Mouse (Mus musculus): ENCODE measurements around the gene Npr1.
A peak's percentile ranks its signal among the peaks of the same experiment; 100 is the strongest.

Gene Npr1

DNA sequence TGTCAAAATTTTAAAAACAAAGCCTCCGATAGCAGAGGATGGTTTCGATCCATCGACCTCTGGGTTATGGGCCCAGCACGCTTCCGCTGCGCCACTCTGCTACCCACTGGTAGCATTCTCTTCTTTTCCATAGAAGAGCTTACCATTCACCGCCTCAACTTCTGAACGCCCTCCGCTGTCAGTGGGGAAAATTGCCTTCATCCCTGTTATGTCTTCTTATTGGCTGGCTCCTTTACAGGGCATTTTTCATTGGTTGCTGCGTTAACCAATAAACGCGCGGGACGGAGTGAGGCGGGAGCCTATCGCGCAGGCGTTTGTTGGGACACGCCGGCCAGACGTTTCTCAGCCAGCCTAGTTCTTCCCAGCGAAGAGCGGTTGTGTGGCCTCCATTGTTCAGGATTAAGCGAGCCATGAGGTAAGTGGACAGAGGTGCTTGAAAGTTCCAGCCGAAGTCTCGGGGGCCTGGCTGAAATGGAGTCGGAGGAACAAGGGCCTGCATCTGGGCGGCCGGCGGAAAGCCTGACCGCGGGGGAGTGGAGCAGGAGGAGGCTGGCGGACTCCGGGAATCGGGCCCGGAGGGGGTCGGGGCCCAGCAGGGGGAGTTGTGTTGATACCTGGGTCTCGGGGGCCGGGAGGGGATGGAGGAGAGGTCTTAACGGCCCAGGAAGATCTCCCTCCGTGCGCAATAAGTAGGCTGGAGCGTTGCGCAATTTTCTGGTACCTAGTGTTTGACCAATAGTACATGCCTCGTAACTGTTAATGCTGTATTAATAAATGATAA is 10.4 kb upstream of the Npr1 start, which contains the start of gene Ilf2:
Ilf2 (plus strand) TSS at position 296 of the 781 bp plus-strand sequence.
- DNase-seq (ENCODE audit: low read depth) = peak; percentile 94

- DNase-seq (ENCODE audit: low read depth) = no peak
Measured at GRCm38 (mm10) chr3:90475151-90475830, 9.6 kb upstream of the Npr1 start.

- DNase-seq (ENCODE audit: low read depth) = peak; percentile 60
Measured at GRCm38 (mm10) chr3:90472213-90472612, 6.5 kb upstream of the Npr1 start.

GRCm38 (mm10) chr3:90467618-90468300 is 2.1 kb upstream of the Npr1 start:
- no peak for DNase-seq (ENCODE audit: low read depth)

DNA sequence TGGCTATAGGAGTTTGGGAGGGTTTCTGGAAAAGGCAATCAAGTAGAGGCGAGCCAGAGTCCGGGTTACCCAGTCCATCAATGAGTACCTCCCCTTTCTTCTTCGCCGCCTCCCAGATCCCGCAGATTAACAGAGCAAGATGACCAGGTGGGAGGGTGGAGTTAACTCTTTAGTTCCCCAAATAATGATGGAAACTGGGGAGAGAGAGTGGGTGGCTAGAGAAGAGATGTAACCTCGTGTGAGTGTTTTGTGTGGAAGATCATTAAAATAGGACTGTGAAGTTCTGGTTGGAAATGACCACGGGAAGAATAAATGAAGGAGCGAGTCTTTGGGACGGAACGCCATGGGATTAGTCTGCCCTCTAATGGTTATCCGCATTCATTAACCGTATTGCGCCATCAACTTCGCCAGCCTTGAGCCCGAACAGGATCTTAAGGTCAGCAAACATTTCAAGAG is 673 bp upstream of the Npr1 start:
- DNase-seq (ENCODE audit: low read depth) = peak; percentile 58

GRCm38 (mm10) chr3:90465081-90465685 is 483 bp downstream of the Npr1 start:
- DNase-seq (ENCODE audit: low read depth) = no peak

DNA sequence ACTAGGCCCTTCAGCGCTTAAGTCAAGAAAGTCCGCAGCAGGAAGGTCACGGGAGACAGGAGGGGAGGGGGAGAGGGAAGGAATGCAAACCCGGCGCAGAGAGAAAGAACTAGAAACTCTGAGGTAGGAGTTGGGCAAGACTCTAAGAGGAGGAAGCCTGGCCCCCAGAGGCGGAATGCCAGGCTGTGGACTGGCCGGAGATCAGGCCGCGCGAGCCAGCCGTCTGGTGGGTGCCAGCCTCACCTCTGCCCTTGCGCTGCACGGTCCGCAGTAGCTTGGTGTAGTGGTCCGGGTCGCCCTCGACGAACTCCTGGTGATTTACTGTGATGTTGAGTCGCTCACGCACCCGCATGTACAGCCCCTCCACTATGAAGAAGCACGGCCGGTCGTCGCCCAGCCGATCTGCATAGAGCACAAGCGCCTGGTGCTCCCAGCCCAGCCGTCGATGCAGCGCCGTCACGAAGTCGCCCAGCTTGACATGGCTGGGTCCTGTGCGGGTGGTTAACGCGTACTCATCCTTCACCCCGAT is 1.1 kb downstream of the Npr1 start:
- DNase-seq (ENCODE audit: low read depth) = no peak

DNA sequence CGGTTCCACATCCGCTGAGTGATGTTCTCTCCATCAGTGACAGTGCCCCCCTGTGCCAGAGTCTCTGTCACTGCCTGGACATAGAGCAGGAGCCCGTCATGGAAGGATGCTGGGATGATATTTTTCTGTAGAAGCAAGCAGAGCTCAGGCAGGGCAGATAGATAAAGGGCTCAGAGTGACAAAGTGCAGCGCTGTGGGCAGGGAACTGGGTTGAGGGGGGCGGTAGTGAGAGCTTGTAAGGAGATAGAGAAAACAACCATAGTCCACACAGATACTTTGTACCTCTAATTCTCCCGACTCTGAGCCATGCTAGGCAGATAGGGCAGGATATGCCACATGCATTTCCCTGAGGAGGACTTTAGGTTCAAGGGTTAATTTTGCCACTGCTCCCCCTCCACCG is 3.1 kb downstream of the Npr1 start:
- no peak for DNase-seq (ENCODE audit: low read depth)

DNA sequence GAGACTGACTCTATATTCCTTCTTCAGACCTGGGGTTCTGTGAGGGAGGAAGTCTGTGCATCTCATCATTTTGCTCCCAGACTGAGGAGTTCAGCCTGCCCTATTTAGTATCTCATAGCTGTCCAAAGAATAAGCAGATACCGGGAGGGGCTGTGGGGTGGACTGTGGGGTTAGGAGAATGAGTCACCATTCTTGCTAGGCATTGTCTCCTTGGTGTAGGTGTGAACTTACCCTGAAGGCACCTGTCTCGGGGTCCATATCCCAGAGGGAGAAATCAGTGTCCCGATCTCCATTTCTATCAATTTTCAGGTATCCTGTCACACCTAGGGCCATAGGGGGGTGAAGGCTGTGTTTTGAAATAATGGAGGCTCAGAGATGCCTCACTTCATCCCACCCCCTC is 3.7 kb downstream of the Npr1 start:
- no peak for DNase-seq (ENCODE audit: low read depth)

DNA sequence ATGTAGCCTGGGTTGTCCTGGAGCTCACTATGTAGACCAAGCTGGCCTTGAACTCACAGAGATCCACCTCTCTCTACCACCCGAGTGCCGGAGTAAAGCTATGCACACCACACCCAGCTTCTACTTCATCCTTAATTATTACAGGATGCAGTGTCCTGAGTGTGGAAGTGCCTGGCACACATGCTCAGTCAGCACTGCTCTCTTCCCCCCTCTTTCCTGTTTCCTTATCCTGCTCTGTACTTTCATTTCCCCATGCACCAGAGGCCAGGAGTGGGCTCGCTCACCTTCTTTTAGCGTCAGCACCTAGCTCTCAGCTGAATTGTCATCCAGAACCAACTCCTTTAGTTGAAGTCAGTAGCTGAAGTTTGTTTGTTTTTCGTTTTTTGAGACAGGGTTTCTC is 5.4 kb downstream of the Npr1 start:
- DNase-seq (ENCODE audit: low read depth) = no peak

GRCm38 (mm10) chr3:90459727-90460126 is 5.9 kb downstream of the Npr1 start:
- no peak for DNase-seq (ENCODE audit: low read depth)

GRCm38 (mm10) chr3:90454931-90455330 is 10.7 kb downstream of the Npr1 start:
- no peak for DNase-seq (ENCODE audit: low read depth)

- DNase-seq (ENCODE audit: low read depth) = no peak
Measured at GRCm38 (mm10) chr3:90451396-90452095, 14.1 kb downstream of the Npr1 start.

GRCm38 (mm10) chr3:90450874-90451273 is 14.8 kb downstream of the Npr1 start:
- DNase-seq (ENCODE audit: low read depth) = no peak

DNA sequence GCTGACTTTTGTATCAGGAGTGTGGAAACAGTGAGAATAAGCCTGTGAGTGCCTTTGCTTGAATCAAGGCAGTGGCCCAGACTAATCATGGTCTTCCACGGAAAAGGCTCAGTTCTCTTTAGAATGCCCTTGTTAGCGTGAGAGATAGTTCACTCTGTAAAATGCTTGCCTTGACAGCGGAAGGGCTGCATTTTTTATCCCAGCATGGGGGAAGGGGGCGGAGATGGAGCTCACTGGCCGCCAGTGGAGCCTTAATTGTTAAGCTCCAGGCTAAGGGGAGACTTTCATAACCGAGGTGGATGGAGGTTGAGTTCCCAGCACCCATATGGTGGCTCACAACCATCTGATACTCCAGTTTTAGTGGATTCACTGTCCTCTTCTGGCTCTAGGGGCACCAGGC is 17.0 kb downstream of the Npr1 start:
- no peak for DNase-seq (ENCODE audit: low read depth)

DNA sequence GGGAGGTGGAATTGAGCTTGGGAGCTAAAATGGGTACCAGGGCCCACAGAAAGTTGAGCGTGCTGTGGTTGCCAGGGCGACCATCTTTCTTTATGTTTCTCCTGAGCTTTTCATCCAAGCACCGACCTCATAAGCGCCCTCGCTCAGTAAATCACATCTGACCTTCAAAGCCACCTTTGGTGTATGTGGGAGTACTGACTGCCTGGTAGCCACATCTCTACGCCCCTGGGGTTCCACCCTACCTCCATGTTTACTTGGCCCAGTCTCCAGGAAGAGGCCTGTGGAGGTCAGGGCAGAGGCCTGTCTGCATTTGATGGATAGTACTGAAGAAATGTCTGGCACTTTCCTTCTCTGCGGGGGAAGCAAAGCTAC is 18.6 kb downstream of the Npr1 start:
- DNase-seq (ENCODE audit: low read depth) = no peak

DNA sequence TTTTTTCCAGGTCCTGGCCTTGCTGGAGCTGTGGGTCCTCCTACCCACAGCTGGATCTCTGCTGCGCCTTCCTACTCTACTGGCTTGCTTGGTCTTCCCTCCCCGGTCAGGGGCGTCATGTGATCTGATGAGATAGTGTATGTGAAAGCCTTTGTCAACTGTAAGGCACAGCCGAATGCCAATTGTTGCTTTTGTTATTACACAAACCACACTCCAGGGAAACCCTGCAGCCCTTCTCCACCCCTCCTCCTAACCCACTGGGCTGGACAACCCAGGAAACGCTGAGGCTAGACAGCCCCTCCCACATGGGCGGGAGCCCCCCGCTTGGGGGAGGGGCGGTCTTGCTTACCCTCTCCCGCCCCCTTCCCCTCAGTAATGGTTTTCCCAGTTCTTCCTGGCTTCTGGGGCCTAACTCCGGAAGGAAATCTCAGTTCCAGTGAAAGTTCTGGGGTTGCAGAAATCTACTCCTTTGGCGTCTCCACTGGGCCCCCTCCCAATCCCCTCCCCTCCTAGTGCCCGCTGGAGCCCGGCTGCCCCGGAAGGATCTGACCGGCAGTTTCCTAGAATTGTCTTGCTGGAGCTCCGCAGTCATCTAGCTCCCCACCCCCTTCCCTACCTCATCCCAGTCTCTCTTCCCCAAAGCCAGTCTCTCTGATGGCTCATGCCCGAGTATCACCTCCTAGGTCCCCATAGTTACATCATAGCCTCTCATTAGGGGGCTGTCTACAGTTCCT is 19.1 kb downstream of the Npr1 start:
- no peak for DNase-seq (ENCODE audit: low read depth)

DNA sequence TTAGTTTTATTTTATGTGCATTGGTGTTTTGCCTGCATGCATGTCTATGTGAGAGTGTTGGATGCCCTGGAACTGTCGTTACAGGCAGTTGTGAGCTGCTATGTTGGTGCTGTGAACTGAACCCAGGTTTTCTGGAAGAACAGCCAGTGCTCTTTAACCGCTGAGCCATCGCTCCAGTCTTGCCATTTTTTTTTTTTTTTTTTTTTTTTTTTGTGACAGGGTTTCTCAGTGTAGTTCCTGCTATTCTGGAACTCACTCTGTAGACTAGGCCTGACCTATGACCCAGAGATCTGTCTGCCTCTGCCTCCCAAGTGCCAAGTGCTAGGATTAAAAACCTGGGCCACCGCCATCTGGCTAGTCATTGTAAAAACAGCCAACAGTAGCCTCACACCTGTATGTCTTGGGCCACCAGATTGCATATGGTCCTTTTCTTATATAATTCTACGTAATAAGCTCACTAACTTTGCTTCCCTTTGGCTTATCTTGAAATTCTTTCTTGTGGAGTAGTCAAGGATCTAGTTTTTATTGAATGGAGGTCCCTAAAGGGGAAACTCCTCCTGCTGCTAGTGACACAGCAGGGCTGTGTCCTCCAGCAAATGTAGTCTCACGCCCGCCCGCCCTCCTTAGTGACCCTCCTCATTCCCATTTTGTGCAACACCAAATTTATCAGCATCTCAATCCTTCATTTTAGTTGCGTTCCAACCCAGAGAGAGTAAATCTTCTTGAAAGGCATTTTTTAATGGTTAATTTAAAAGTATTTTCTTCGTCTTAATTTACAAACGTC is 20.1 kb downstream of the Npr1 start:
- DNase-seq (ENCODE audit: low read depth) = no peak

DNA sequence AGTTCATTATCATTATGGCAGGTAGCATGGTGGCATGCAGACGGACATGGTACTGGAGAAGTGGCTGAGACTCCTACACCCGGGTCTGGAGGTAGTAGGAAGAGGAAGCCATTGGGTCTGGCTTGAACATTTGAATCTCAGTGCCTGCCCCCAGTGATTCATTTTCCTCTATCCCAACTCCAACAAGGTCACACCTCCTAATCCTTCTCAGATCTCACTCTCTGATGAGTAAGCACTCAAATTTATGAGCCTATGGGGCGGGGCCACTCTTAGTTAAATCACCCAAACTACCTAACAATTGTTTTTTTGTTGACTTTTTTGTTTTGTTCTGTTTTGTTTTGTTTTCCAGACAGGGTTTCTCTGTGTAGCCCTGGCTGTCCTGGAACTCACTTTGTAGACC is 21.7 kb downstream of the Npr1 start:
- no peak for DNase-seq (ENCODE audit: low read depth)

- no peak for DNase-seq (ENCODE audit: low read depth)
Measured at GRCm38 (mm10) chr3:90440756-90441155, 24.9 kb downstream of the Npr1 start.
